Mouse (Mus musculus) heart, postnatal 0 days (tissue): ENCODE results near the gene 4833420G17Rik.

ENCODE experiments used
- CTCF ChIP-seq: IDR thresholded peaks from 2 replicates; pipeline ENCODE4 v1.5.1; 2016; ENCODE audit warnings: antibody characterized with exemption, control low read depth, low read depth
- EP300 ChIP-seq: IDR thresholded peaks from 2 replicates; pipeline ENCODE4 v1.6.1; 2016; ENCODE audit warnings: antibody characterized with exemption, low read depth

- TF ChIP-seq CTCF (no peak), EP300 (no peak)
These were observed 520 bp upstream of the 4833420G17Rik start for GRCm38 (mm10) chr13:119461900-119462595.
